Mouse (Mus musculus) c-Kit-positive CD71-positive TER-119-negative erythroid progenitor cells, embryonic 14.5 days (primary cell): ENCODE results near the gene Ndufa10.
"Not testable (repeated sequence)": the region's sequence is repeated elsewhere in the genome, so short reads cannot be mapped to it uniquely, and the experiment has no call there.

Experiments
- DNase-seq: peaks from one replicate; pipeline ENCODE4 v3.0.0-alpha.2; 2013; ENCODE audit warnings: low read depth

The Ndufa10 gene

DNA sequence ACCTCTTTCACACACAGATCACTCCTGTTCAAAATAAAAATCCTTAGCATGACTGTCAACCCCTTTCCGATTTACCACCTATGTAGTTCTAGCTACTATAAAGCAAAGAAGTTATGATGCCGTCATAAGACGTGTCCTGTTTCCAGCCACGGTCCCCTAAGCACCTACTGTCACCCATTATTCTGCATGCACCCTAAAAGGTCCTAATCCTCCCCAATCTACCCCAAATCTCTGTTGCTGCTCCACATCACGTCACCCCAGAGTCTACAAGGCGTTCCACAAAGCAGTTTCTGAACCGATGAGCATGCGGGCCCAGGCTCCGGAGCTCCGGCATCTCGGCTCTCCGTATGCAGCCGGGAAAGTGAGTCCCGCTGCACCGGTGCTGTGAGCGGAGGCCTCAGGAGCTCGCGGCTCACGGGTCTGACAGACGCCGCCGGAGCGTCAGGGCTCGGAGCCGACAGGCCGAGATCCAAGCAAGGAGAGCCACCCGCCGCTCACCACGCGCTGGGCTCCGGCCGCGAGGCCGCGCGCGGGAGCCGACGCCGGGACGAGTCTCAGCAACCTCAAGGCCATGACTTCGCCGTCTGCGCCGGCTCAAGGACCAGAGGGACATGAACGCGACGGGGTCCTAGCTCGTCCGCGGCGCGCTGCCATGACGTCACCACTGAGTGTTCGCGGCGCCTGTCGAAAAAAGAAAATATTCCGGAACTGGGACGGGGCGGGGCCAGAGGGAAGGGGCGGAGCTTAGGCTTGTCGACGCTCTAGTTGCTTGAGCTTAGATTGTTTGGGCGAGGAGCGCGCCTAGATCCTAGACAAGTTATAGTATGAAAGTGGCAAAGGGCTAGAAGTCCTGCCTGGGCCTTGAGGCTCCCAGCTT is at the start of gene Ndufa10:
Ndufa10 (minus strand) TSS at position 696 of the 877 bp plus-strand sequence.
- DNase-seq: peak; percentile 84

DNA sequence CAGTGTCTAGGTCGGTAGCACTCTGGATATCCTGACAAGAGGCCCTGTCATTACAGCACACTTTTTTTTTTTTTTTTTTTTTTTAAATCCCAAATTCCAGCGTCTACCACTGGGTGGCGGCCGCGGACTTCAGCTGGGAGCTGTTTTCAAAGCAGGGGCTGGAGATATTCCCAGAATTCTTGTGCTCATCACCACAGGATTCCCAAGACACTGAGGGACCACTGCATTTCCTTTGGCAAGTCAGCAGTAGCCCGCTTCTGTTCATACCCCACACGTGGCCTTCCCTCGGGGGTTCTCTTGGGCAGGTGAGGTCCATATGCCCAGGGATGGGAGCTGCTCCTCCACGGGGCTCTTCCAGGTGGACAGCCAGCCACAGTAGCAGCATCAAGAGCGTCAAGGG is 47.7 kb upstream of the Ndufa10 start:
- peak; percentile 6 for DNase-seq

DNA sequence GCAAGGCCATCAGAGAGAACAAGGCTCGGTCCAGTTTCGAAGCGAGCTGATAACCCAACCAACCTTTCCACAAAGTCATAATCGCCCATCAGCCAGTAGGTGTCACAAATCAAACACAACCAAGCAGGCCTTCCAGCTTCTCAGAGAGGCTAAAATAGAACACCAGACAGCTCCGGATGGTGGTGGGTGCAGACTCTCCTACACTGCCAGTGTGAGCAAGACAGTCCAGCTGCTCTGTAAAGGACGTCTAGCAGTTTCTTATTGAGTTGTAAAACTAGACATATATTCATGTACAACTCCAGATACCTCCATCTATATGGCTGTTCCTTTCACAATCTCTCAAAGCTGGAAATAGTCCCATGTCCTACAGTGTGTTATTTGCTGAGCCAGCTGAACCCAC is 45.4 kb upstream of the Ndufa10 start:
- DNase-seq: no peak

DNA sequence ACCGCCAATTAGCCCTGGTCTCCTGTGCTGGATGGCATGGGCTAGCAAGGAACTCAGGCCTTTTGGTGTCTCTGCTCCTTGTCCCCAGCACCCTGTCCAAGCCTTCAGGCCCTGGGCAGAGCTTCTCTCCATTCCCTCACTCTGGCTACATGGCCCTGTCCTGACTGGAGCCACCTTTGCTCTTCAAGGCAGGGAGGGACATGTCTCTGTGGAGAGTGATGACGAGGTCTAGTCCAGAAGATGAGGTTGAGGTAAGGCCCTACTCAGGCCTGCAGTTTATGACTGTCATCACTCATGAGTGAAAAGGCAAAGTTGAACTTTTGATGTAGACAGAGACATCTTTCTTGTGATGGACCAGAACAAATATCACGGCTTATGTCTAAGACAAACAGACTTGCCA is 44.9 kb upstream of the Ndufa10 start, which contains the start of gene Olfr1414:
Olfr1414 (minus strand) TSS at position 101 of the 400 bp plus-strand sequence.
- no peak for DNase-seq

DNA sequence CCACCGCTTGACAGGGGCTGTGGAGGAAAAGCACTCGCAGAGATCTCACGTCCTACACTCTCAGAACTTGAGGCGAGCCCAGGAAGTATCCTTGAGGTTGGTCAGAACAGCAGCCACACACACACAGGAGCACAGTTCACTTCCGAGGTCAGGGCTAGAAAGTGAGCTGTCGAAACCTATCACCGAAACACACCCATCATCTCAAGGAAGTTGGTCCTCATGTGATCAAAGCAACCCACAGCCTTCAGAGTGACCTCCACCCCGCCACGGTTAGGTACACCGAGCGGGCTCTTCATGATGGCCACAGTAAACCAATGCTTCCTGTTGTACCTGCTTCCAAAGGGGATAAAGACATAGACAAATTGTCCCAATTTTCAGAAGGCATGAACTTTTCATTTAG is 41.7 kb upstream of the Ndufa10 start:
- DNase-seq: no peak

DNA sequence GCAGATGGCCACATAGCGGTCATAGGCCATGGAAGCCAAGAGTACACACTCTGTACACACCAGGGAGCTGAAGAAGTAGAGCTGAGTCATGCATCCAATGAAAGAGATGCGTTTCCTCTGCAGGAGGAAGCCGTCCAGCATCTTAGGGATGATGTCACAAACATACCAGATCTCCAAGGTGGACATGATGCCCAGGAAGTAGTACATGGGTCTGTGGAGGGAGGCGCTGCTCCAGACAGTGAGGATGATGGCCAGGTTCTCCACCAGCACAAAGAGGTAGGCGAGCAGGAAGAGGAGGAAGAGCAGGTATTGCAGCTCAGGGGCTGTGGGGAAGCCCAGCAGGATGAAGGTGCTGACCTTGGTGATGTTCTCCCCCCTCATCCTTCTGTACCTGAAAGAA is 38.0 kb upstream of the Ndufa10 start:
- not testable (repeated sequence) for DNase-seq

DNA sequence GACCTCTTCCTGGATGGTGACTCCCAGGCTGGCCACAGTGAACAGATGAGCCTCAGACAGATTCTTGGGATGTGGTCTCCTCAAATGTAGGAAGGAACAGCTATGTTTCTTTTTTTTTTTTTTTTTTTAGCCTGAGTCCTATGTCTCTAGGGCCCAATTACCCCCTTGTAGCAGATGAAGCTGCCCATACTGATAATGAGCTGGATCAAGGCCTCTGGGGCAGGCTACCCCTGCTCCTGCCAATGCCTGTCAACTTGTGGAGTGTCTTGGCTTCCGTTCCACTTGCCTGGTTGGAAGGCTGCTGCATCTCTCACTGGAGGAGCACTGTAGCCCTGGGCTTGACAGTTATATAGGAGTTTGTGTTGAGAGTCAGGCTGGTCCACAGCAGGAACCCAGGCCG is 22.3 kb upstream of the Ndufa10 start, which contains the start of gene Olfr1415:
Olfr1415 (minus strand) TSS at position 101 of the 400 bp plus-strand sequence.
- no peak for DNase-seq

DNA sequence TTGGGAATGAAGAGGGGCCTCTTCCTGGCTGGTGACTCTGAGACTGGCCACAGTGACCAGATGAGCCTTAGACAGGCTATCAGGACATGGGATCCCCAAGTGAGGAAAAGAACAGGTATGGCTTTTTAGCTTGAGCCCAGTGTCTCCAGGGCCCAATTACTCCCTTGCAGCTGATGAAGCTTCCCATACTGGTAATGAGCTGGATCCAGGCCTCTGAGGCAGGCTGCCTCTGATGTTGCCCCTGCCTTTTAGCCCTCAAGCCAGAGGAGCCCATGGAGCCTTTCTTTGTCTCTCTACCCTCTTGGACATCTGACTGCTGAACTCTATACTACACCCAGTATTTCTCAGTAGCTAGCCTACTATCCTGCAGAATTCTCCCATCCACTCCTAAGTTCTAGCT is 11.4 kb upstream of the Ndufa10 start, which contains the start of gene Olfr1416:
Olfr1416 (minus strand) TSS at position 101 of the 400 bp plus-strand sequence.
- DNase-seq: no peak

DNA sequence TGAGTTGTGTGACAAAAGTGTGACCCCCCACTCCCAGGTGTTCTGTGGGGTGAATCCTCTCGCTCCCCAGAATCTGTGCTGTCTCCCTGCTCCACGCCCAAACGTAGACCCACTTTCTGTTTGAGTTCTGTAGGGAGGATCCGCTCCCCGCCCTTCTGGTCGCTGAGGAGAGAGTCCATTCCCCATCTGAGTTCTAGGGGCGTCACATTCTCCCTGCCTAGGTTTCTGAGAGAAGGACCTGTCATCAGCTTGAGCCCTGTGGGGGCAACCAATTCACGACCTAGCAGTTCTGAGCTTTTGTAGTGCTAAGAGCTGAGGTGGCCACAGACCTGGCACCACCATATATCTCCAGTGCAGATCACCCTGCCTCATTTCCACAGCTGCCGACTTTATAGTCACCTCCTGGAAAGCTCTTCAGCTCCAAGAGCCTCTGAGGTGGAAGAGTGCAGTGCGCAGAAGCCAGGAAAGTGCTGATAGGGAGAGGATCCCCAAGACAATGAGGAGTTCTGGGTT is 462 bp upstream of the Ndufa10 start:
- no peak for DNase-seq

DNA sequence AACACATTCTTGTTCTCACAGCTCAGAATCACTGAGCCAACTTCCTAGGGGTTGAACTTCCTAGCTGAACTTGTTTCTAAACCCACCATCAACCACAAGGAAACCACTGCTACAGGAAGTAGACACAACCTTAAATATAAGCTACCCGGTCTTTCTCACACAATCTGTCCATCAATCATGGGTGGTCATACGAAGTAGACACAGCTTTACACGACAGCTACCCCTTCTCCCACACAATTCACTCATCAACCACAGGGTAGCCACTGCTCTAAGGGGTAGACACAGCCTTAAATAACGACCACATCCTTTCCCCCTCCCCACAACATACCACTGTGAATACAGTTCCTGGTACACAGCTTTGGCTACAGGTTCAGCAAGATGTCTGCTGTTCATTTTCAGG is 4.8 kb downstream of the Ndufa10 start:
- no peak for DNase-seq

DNA sequence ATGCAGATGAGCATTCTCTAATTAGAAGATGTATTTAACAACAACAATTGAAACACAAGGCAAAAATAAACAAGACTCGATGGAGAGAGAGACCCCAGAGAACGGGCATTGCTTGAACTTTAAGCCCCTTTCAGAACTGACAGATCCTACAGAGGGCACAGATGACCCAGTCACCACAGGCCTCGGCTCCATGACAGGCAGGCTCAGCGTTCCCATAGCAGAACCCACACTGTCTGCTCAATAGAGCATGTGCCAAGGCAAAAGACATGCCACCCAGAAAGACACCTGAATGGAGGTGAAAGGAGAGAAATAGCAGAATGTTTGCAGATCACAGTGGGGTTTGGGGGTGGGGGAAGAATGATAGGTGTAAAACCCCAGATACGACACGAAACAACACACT is 15.2 kb downstream of the Ndufa10 start:
- DNase-seq: no peak

DNA sequence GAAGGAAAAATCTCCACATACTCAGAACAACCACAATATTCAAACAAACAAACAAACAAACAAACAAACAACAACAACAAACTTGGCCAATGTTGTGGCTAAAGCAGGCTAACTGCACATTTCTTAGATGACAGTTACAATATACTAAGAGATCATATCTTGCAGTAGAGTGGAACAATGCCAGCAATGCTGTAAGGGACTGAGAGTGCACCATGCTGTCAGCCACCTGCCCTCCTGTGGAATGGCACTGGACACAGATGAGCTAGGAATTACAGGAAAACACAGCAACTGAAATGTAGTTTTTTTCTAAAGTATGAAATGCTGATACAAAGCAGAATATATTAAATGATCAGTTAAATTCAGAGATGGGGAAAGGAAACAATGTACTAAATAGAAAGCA is 15.9 kb downstream of the Ndufa10 start:
- no peak for DNase-seq

DNA sequence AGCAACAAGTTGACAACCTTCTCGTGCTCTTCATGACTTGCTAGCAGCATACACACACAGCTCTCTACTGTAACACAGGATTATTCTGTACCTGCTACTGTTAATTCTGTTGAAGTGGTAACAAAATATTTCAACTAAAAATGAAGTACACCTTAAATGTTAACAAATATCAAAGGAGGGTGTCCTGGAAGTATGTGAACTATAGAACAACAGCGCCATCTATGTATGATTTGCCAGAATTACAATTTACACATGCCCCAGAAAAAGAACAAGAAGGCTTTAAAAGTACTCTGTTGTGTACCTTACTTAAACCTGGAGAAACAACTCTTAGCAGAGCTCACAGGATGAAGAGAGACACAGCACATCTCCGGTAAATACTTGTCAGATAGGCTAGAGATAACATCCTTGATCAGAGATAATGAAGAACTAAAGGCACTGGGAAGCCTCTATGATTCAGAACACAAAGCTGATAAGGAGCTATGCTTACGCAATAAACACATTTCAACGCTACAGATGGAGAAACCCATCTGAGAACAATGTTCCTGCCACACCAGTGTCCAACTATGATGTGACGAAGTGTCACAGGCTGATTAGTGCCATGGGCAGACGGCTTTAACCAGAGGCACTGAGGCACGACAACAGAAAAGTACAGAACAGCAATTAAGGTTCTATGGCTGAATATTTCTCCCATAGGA is 19.8 kb downstream of the Ndufa10 start:
- DNase-seq: no peak

DNA sequence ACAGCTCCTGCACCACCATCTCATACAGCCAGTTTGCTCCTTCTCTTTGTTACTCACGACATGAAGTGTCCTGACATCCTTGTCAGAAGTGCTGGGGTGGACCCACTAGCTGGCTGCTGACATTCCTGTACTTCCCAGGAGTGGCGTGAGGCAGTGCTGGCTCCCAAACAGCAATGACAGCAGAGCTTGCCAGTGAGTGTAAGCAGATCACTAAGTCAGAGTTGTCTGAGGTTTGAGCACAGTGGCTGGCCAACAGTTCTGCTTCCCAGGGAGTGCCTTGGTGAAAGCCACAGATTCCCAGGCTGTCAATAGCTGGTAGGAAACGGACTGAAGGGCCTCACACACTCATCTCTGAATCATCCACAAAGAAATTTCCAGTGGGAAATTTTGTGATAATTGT is 25.4 kb downstream of the Ndufa10 start:
- no peak for DNase-seq

DNA sequence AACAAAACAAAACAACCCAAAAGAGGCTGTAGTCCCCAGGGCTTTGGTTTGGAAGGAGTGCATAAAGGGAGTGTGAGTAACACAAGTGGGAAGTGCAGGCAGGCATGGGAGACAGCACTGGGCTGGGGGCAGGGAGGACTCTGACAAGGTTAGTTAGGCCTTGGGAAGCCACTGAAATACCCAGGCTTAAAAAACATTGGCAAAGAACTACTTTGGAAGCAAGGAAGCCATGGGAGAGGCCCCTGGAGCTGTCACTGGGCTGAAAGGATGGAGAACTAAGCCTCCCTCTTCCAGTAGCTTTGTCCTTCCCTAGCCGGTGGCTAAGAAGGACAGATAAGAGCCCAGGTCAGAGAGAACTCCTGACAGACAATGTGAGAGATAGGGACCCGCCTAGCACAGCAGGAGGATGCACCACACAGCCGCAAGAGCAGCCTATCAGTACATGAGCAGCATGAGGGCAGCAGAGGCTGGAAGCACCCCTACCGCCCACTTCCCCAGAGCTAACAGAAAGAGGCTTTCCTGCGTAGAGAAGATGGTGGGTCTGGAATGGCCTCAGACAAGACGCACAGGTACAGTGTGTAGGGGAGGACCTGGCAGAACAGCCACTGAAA is 32.1 kb downstream of the Ndufa10 start:
- DNase-seq: peak; percentile 43

DNA sequence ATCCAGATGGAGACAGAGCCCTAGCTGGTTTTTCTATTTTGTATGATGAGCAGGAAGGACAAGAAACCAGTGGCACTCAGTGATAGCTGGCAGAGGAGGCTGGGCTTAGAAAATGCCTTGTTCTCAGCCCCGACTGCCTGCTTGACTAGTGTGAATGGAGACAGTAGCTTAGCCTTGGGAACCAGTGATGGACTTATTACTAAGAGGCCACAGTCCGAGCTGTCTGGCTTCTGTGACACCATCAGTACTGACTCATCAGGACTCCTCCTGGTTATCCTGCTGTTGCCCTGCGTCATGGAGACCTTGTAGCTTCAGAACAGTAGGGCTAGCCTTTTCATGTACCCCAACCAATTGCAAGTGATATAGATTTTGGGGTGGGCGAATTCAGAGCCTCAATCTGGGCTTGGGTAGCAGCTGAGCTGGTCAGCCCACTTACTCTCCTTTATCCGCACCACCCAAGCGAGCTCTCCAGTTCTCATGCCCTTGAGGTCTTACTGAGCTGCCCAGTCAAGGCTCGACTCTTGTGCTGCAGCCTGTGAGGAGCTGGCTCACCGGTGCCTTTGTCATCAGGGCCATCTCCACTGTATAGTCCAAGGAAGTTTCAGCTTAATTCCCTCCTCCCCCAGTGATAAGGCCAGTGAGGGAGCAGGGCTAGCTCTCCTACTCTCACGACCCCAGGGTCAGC is 33.5 kb downstream of the Ndufa10 start:
- DNase-seq: no peak

DNA sequence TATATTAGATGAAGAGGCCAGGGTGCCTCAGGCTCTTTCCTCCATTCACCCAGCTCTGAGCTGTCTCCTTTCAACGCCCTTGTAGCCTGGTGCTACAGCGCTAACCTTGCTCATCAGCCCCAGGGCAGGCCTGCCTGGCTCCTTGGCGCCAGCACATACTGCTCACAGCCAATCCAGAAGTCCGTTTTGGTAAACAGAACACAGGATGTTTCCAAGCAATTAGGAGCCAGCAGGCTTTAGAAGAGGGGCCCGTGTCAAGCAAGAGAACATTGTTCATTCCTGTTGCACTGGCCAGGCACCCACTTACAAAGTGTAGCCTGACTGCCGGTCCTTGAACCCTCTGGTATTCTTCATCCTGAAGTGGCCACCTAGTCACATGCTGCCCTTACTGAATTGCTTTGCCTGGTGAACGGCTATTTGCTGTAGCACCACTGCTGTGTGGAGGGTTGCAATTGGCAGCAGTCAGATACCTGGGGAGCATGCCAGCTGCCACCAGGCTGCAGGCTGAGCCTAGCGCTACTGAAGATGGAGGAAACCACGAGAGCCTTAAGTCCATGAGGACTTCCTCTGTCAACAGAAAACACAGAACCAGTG is 35.9 kb downstream of the Ndufa10 start:
- no peak for DNase-seq

DNA sequence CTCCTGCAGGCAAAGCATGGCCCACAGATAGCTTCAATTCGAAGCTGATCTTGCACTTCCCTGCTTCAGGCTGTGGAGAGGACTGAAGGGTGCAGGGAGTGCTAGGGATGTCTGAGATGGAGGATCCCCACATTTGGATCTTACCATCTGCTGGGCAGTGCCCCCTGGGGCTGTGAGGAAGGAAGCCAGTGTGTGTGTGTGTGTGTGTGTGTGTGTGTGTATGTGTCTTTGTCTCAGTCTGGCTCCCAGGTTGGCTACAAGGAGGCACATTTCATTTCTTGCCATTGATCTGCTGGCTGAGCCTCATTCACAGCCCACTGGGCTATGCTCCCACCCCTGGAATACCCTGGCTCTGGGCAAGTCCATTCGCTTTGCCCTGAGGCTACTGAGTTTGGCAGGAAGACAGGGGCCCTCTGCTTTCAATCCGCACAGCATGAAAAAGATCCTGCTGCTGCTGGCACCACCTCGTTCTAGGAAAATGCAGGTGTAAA is 36.8 kb downstream of the Ndufa10 start:
- no peak for DNase-seq

DNA sequence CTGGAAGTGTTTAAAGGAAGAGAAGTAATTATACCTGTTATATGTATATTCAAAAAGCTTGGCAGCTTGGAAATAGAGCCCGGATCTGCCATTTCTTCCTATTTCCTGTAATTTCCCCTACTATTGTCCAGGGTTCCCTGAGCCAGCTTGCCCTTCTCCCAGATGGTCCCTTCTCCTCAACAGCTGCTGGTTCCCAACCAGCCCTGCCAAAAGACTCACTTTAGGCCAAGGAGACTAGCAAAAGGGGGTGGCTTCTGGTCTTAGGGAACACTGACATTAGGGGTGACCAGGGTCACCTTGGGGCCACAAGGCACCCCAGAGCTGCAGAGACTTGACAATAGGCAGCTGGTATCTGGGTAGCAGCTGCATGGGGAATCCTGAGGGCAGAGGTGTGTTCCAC is 38.7 kb downstream of the Ndufa10 start:
- DNase-seq: no peak

DNA sequence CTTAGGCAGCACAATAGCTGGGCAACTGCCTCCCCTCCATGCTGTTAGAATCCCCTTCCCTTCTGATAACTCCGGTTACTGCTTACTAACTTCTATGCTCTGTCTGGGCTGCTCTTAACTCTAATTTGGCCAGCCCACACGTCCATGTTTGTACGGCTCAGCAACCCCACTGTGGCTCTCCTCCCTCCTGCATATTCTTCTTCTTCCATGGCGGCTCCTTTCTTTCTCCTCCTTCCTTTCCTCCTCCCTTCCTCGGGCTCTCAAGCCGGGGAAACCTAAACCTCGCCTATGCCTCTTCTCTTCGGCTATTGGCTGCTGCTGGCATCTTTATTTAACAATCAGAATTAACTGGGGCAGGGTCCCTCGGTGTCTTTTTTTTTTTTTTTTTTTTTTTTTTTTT is 40.9 kb downstream of the Ndufa10 start:
- DNase-seq: no peak

DNA sequence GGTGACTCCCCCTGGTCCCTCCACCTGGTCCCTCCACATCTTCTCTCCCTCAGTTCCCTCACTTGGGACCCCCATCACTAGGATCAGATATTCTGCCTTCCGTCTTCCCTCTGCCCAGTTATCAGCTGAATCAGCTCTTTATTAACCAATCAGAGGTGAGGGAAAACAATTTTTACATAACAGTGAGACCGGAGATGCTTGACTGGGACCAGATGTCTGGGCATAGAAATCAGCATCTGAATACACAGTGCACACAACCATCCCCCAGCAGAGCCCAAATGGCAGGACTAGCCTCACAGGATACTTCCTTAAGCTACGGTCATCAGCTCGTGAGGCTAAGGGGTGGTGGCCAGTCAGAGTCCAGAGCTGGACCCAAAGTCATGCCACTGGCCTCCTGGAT is 41.6 kb downstream of the Ndufa10 start:
- DNase-seq: no peak
